Mouse (Mus musculus): Measurements from ENCODE around the gene Smad5.

DNA sequence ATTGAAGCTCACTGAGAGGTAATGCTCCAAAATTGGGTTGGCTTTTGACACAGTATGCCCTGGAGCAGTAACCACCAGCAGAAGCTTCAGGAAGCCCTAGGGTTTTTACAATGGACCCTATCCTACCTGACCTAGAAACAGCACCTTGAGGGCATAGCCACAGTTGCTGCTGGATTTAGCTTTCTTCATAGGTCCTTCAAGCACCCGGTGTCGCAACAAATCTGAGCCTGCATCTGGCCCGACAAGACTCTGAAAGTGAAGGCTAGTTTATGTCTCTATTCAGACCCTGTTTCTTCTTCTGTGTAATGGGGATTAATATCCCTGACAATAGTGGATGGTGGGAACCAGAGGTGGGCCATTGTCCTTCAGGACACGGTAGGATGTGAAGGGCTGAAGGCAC lies 25.1 kb upstream of the Smad5 start:
- TF ChIP-seq POLR2A (IDR thresholded peaks at IDR 0.05; ENCODE audit: borderline replicate concordance, low read depth, low read length) (no peak), CTCF (IDR thresholded peaks at IDR 0.05; ENCODE audit: low read depth, low read length) (no peak)

Measured in bone marrow macrophage, adult 2 months (primary cell).